Mouse (Mus musculus) cerebellum, adult (tissue): ENCODE measurements around the gene Gm48551.

Experiments used
- ATAC-seq: cut with Nextera tagmentation; 2 replicates; pipeline ENCODE4 v1.9.2; 2017; ENCODE audit warnings: mild to moderate bottlenecking, moderate library complexity, mixed read lengths; ENCODE audit not compliant: insufficient number of reproducible peaks, low FRiP score, low TSS enrichment

Gene Gm48551

DNA sequence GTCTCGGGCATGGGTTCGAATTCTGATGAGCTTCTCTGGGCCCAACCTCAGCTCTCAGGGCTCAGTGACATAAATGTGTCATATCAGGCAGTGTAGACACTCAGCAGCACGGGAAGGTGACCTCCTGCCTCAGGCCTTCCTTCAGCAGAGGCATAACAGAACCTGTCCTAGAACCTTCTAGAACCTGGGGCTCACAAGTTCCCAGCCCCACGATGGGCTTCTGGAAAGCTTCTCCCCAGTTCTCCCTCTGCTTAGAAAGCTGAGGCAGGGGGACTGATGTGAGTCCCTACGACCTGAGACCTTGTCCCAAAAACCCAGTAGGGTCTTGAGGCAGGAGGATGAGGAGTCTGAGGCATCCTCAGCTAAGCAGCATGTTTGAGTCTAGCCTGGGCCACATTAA lies 30.9 kb downstream of the Gm48551 start:
- ATAC-seq: no peak

DNA sequence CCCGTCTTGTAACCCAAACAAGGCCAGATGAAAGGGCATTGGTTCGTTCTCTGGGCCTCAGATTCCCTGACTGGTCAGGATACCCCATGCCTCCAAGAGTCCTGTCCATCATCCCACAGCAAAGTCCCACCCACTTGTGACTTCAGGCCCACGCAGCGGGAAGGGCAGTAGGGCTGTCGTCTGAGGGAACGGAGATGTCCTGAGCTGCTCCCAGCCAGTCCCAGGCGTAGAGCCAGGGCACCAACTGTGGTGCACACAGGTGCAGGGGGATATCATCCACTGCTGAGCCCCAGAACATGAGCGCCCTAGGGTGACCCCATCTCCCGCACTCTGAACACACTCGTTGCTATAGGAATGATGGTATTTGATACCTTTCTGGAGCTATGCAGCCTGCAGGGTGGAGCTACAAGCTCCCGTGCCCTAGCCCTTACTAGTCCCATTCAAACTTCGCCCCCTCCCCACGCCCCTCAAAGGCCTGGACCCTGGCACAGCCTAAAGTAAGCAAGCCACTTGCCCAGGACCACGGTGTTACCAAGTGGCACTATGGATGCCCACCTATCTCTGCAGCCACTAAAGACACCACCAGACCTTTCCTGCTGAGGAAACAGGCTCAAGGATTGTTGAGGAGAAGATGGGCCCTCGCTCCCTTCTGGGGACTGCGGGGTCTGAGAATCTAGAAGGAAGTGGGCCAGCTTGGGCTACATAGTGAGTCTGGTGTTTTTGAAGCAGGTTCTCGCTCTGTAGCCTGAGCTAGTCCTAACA lies 31.5 kb downstream of the Gm48551 start:
- ATAC-seq: no peak

DNA sequence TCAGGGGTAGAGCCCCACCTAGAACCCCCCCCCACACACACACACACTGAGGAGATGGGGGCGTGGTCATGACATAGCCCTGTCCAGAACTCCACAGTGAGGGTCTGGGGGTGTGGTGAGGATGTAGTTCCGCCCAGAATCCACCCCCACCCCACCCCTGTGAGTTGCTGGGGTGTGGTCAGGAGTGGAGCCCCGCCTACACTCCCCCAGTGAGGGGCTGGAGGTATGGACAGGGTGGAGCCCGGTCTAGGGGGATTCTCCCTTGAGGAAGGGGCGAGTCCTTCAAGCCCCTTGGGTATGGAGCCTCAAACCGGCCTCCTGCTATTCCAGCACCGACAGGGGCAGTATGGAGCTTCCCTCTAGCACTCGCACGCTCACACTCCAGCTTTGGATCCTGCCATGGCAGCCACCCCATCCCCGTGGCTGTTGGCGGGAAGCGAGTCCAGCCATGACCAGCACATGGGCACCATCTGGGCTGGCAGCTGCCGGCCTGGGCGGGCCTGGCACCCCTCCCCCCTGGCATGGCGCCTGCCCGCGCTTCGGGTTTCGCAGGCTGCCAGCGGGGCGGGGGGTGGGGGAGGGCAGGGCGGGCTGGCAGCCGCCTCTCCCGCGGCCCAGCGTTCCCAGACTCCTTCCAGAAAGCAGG lies 32.4 kb downstream of the Gm48551 start:
- ATAC-seq: peak; percentile 45; the same call in 1 of the 2 replicates

DNA sequence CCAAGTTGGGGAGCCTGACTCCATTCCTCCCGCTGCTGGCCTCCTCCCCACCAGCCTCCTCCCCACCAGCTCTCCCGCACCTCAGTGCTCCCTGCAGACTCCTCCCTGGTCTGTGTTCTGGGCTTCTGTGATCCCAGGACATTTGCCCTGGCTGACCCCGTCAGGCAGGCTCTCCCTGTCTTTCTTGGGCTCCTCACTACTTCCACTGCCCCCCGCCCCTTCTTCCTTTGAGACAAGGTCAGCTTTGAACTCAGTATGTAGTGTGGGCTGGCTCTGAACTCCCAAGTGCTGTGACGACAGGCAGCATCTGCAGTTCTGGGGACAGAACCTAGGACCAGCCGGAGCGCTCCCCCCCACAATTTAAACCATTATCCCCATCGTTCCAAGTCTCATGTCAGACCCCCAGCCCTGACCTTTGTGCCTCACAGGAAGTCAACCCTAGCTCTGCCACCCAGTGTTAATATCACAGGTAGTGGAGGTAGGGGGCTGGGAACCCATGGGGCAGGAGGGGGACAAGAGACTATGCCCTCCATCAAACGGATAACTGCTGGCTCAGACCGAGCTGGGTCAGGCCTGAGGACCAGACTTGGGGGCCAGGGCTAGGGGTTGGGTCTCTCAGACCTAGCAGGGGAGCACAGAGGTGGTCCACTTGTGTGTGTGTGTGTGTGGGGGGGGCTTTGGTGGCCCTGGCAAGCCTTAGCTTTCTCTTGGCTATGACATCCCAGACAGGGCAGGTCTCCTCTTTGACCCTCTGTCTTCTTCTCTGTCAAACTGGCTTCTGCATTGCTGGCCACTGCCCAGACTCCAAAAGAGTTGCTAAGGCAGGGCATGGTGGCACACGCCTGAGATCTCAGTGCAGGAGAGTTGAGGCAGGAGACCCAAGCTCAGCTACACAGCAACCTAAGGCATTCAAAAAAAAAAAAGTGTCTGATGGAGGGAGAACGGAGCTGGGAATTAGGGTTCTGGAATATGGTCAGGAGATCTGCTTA lies 33.3 kb downstream of the Gm48551 start:
- no peak for ATAC-seq

DNA sequence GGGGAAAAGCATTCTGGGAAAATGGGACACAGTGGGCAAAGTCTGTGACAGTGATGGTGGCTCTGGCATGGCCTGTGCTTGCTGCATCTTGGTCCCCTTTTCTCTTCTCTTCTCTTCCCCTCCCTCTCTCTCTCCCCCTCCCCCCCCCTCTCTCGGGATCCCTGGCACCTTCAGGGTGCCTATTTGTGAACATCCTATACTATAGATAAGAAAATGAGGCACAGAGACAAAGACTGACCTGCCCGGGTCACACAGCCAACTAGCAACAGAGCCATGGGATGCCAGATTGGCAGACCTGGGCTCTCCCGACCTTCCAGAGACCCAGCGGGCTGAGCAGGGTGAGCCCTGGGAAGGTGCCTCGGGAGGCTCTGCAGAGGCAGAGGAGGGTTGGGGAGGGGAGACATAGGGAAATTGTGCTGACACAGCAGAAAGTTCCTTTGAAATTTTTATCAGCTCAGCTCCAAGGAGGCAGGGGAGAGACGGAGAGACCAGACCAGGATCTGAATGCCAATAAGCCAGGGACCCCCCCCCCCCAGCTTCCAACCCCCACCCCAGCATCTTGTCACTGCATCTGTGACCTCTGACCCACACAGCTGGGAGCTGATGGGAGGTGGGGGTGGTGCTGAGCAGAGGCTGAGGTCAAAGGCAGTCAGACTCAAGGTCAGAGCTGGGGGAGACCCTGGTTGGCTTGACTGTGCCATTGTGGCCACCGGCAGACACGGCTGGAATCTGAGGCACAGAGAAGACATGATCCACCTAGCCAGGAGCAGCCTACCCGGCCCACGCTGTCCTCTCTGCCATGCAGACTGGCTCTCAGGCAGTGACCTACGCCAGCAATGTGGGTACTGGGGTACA lies 34.2 kb downstream of the Gm48551 start:
- no peak for ATAC-seq

DNA sequence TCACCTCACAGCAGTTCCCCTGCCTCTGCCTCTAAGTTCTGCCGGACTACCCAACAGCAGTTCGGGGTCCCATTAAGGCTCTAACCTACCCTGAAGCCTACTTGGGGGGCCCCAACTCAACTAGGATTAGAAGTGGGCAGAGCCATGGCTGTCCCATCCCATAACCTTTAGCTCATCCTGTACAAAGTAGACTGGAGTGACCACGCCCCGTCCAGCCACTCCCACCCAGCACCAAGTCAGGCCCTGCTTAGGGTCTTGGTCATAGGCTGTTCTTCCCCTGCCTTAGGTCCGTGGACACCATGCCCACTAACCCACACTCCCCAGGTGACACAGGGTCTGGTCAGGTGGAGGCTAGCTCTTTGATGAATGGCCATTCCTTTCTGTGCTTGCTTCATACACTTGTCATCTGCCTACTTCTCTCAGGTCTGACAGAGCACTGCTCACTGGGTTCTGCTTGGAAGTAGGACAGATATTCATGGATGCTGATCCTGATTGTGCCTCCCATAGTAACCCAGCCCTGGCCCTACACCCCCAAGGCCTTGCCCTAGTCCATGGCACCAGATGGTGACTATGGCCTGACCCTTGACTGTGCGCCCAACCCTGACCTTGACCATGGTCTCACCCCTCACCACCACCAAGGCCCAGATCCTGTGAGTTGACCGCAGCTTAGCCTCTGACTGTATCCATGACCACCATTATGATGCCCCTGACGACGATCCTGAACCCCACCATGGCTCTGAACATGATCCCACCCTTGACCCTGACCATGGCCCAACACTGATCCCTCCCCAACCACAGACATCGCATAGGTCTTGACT lies 35.1 kb downstream of the Gm48551 start:
- no peak for ATAC-seq

DNA sequence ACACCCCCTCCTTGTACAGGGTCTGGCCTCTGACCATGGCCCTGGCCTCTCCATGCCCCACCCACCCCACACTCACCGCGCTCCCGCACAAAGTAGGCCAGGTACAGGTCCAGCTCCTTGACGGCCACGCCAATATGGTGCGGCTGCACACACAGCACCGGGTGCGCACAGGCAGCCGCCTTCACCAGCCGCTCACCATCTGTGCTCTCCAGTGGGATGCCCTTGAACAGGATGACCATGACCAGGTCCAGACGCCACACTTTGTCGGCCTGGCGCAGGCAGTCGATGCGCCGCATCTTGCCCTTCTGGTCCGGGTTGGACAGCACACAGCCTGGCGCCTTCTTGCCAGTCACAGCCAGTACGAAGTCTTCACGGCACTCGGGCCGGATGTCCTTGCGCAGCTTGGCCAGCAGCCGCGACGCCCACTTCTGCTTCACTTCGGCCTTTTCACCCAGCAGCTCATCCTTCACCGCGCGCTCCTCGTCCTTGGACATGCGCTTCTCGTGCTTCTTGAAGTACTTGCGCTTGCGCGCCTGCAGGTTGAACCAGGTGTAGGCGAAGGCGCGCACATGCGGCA lies 36.0 kb downstream of the Gm48551 start:
- ATAC-seq: no peak

GRCm38 (mm10) chr10:81421041-81421796 lies 37.0 kb downstream of the Gm48551 start:
- no peak for ATAC-seq

DNA sequence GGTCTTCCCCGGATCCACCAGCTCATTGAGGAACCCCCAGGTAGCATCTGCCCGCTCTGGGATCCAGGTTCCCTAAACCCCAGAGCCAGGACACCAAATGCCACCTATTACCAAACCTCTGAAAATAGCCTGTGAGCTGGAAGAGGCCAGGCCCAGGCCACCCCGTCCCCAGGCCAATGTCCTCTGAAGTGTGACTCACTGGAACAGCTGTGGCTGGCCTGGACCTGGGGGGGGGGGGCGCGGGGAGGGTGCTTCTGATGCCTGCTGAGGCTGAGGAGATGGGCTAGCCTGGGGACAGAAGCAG lies 37.5 kb downstream of the Gm48551 start:
- no peak for ATAC-seq

DNA sequence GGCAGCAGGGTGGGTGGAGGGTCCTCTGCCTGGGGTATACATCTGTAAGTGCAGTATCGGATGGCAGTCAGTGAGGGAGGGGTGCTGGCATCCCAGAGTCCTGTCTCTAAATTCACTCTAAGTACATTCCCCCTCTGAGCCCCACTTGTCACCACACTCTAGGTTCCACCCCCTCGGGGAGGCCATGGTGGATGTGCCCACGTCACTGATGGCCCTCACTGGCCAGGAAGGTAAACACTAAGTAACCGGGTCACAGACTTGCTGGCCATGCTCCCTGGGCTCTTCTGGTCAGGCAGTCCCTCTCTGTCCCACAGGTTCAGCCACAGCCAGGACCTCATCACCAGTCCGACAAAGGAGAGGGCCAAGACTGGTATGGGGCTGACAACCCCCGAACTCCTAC lies 37.9 kb downstream of the Gm48551 start:
- no peak for ATAC-seq

DNA sequence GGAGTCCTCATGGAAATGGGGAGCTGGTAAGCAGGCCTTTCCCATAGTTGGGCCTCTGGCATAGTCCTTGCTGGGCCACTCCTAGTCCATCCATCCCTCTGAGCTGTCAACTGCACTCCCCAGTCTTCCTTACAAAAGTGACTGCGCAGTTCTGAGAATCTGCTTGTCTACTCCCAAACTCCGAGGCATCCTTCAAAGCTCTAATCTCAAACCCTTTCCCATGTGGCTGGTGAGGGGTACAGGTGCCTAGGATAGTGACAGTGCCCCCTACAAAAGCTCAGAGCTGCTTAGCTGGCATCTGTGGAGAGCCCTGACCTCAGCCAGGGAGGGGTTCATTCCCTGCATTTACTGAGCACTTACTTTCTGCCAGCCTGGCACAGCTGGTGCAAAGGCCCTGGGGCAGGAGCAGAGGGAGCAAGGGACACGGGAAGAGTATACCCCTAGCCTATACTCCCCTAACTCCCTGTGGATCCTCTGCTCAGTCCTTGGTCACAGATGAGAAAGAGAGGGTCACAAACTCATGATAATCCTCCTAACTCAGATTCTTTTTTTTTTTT lies 38.5 kb downstream of the Gm48551 start:
- no peak for ATAC-seq

- no peak for ATAC-seq
Measured at GRCm38 (mm10) chr10:81423476-81424245, 39.4 kb downstream of the Gm48551 start.

- ATAC-seq: no peak; the same call in 1 of the 2 replicates
Measured at GRCm38 (mm10) chr10:81424246-81425051, 40.2 kb downstream of the Gm48551 start.

- 0 out of 2 replicates have a peak, but pooled peaks have one; percentile 8 for ATAC-seq
Measured at GRCm38 (mm10) chr10:81425236-81425850, 41.1 kb downstream of the Gm48551 start.

- ATAC-seq: no peak
Measured at GRCm38 (mm10) chr10:81426081-81426671, 41.9 kb downstream of the Gm48551 start.
